Mouse (Mus musculus) cerebellum, adult 2 months (tissue): ENCODE results near the gene Pros1.
A peak's percentile ranks its signal among the peaks of the same experiment; 100 is the strongest.

Experiments
- CTCF ChIP-seq: fragments of 200-500 bp; IDR thresholded peaks from 2 replicates; pipeline ENCODE4 v1.5.1; 2011; ENCODE audit warnings: low read depth, mild to moderate bottlenecking, control low read depth, low read length, moderate library complexity, borderline replicate concordance; ENCODE audit not compliant: insufficient read depth
- POLR2A ChIP-seq: fragments of 200-500 bp; IDR thresholded peaks from 2 replicates; pipeline ENCODE4 v1.6.1; 2011; ENCODE audit warnings: low read length, control low read depth, borderline replicate concordance; ENCODE audit not compliant: insufficient read depth

GRCm38 (mm10) chr16:62846498-62847312 lies 7.4 kb upstream of the Pros1 start, which contains the start of gene Arl13b:
- TF ChIP-seq CTCF (no peak), POLR2A (peak; percentile 61)
